Mouse (Mus musculus) megakaryocyte, adult 5-6 weeks (primary cell): ENCODE results near the gene Aspn. TPM values are rescaled to one million over a fixed set of nuclear protein-coding genes. Genes with fewer than 3 reads are reported as not detected.
"Not testable (repeated sequence)": the region's sequence is repeated elsewhere in the genome, so short reads cannot be mapped to it uniquely, and the experiment has no call there.

Source experiments
- ATAC-seq: 2 replicates; pipeline ENCODE4 v1.8.0; 2016; ENCODE audit warnings: mild to moderate bottlenecking, inconsistent platforms; ENCODE audit not compliant: poor library complexity, severe bottlenecking
- total RNA-seq, 2 experiments: library from RNA; stranded (forward) in 1 of 2; stranded (reverse) in 1 of 2; fragments of 153-499, 151-499 nt in 1 of 2; fragments of 221-1000, 200-1000 nt in 1 of 2; gene quantifications; 2 replicates each; pipeline versions ENCODE4 v1.2.3 to v1.2.4; 2015 to 2017

Aspn gene
- total RNA-seq, 2 experiments from 2014 or later = not detected

GRCm38 (mm10) chr13:49583859-49584258, 39.6 kb downstream of the Aspn start:
- ATAC-seq = no peak

GRCm38 (mm10) chr13:49584307-49585005, 40.2 kb downstream of the Aspn start:
- ATAC-seq = no peak

GRCm38 (mm10) chr13:49586062-49586461, 41.8 kb downstream of the Aspn start:
- no peak for ATAC-seq

- ATAC-seq = not testable (repeated sequence)
These were observed 58.3 kb downstream of the Aspn start for GRCm38 (mm10) chr13:49602541-49602940.

GRCm38 (mm10) chr13:49603603-49604002, 59.4 kb downstream of the Aspn start:
- no peak for ATAC-seq

GRCm38 (mm10) chr13:49607714-49608113, 63.5 kb downstream of the Aspn start, which contains the start of gene Ogn:
Gene Ogn, plus strand, starts transcription at chr13:49608046.
- ATAC-seq = no peak

GRCm38 (mm10) chr13:49608589-49609322, 64.5 kb downstream of the Aspn start:
- ATAC-seq = no peak

GRCm38 (mm10) chr13:49617021-49617420, 72.8 kb downstream of the Aspn start:
- no peak for ATAC-seq

Other genes starting within 250 kb of the Aspn start
- 10.7 and 12.2 TPM in 2 replicates for gene Fgd3, start 224.1 kb upstream of the Aspn start, total RNA-seq (2015)
- 26.1 and 30.9 TPM in 2 replicates for gene Fgd3, start 224.1 kb upstream of the Aspn start, total RNA-seq (2017)
- 14.9 and 15.3 TPM in 2 replicates for gene Bicd2, start 202.9 kb upstream of the Aspn start, total RNA-seq (2015)
- 24.7 and 27.7 TPM in 2 replicates for gene Bicd2, start 202.9 kb upstream of the Aspn start, total RNA-seq (2017)
- gene Ippk, start 123.2 kb upstream of the Aspn start, total RNA-seq (2015) = 2.5 and 3.1 TPM in 2 replicates
- gene Ippk, start 123.2 kb upstream of the Aspn start, total RNA-seq (2017) = 5.9 and 7.4 TPM in 2 replicates
- gene Tes3-ps, start 51.1 kb upstream of the Aspn start, total RNA-seq (2015) = 0.71 and 1.1 TPM in 2 replicates
- gene Tes3-ps, start 51.1 kb upstream of the Aspn start, total RNA-seq (2017) = 1.8 and 3.9 TPM in 2 replicates
- not detected in 2 replicates for gene Ecm2, start 39.6 kb upstream of the Aspn start, total RNA-seq (2015)
- gene Ecm2, start 39.6 kb upstream of the Aspn start, total RNA-seq (2017) = 0.07 TPM in 1 of 2 replicates, not detected in the other
- gene Omd, start 38.0 kb downstream of the Aspn start, total RNA-seq (2015) = not detected in 2 replicates
- gene Omd, start 38.0 kb downstream of the Aspn start, total RNA-seq (2017) = not detected in 2 replicates
- 0.07 and 0.40 TPM in 2 replicates for gene Ogn, start 63.6 kb downstream of the Aspn start, total RNA-seq (2015)
- 0.15 and 0.77 TPM in 2 replicates for gene Ogn, start 63.6 kb downstream of the Aspn start, total RNA-seq (2017)
- gene Cenpp, start 108.3 kb downstream of the Aspn start, total RNA-seq (2015) = 21.0 and 23.3 TPM in 2 replicates
- gene Cenpp, start 108.3 kb downstream of the Aspn start, total RNA-seq (2017) = 16.5 and 18.7 TPM in 2 replicates
- gene Nol8, start 108.6 kb downstream of the Aspn start, total RNA-seq (2015) = 15.8 and 18.0 TPM in 2 replicates
- 16.6 and 17.3 TPM in 2 replicates for gene Nol8, start 108.6 kb downstream of the Aspn start, total RNA-seq (2017)
- 29.0 and 31.8 TPM in 2 replicates for gene Iars, start 137.7 kb downstream of the Aspn start, total RNA-seq (2015)
- gene Iars, start 137.7 kb downstream of the Aspn start, total RNA-seq (2017) = 31.5 and 33.1 TPM in 2 replicates